Mouse (Mus musculus) myocyte (in vitro differentiated cells): Measurements from ENCODE around the gene Tmem200c. TPM values are rescaled to one million over a fixed set of nuclear protein-coding genes. Genes with fewer than 3 reads are reported as not detected.

ENCODE experiments used
- H3K27me3 ChIP-seq: one replicate; pipeline ENCODE4 v1.6.1; 2011; ENCODE audit not compliant: control insufficient read depth, insufficient read depth, insufficient read length
- H3K36me3 ChIP-seq: one replicate; pipeline ENCODE4 v1.6.1; 2011; ENCODE audit not compliant: control insufficient read depth, insufficient read depth
- H3K4me2 ChIP-seq: one replicate; pipeline ENCODE4 v1.6.1; 2011; ENCODE audit warnings: low read depth, control low read depth
- H3K4me3 ChIP-seq: one replicate; pipeline ENCODE4 v1.5.1; 2011; ENCODE audit warnings: mild to moderate bottlenecking, control low read depth, moderate library complexity
- H3K79me2 ChIP-seq: one replicate; pipeline ENCODE4 v1.6.1; 2011; ENCODE audit not compliant: control insufficient read depth, insufficient read depth
- H3ac ChIP-seq: one replicate; pipeline ENCODE4 v1.6.1; 2011; ENCODE audit not compliant: control insufficient read depth, insufficient read length
- CEBPB ChIP-seq: IDR thresholded peaks from 2 replicates; pipeline ENCODE4 v1.6.1; 2011; ENCODE audit warnings: mild to moderate bottlenecking, moderate library complexity; ENCODE audit not compliant: poor library complexity, insufficient read depth, severe bottlenecking
- E2F4 ChIP-seq: IDR thresholded peaks from one replicate; pipeline ENCODE4 v1.6.1; 2011; ENCODE audit warnings: mild to moderate bottlenecking, control low read depth, moderate library complexity; ENCODE audit not compliant: insufficient read depth
- MAX ChIP-seq: IDR thresholded peaks from one replicate; pipeline ENCODE4 v1.6.1; 2011; ENCODE audit warnings: low read depth, mild to moderate bottlenecking, control low read depth
- MYOD1 ChIP-seq, 3 experiments: IDR thresholded peaks; one replicate each; pipeline ENCODE4 v1.6.1; 2011; ENCODE audit warnings: control low read depth in 2 of 3, low read depth in 2 of 3, mild to moderate bottlenecking in 2 of 3, moderate library complexity in 1 of 3; ENCODE audit not compliant: insufficient read length in 2 of 3, control insufficient read depth in 1 of 3
- MYOG ChIP-seq, 3 experiments: IDR thresholded peaks; one replicate each; pipeline ENCODE4 v1.6.1; 2011; ENCODE audit warnings: control low read depth in 2 of 3, low read depth in 2 of 3, mild to moderate bottlenecking in 2 of 3; ENCODE audit not compliant: insufficient read length in 2 of 3, control insufficient read depth in 1 of 3, insufficient read depth in 1 of 3
- POLR2A ChIP-seq: IDR thresholded peaks from one replicate; pipeline ENCODE4 v1.6.1; 2011; ENCODE audit warnings: low read depth, mild to moderate bottlenecking, control low read depth, moderate library complexity; ENCODE audit not compliant: insufficient read length
- POLR2AphosphoS2 ChIP-seq: IDR thresholded peaks from one replicate; pipeline ENCODE4 v1.6.1; 2011; ENCODE audit warnings: low read depth, control low read depth; ENCODE audit not compliant: insufficient read length
- REST ChIP-seq: IDR thresholded peaks from one replicate; pipeline ENCODE4 v1.6.1; 2011; ENCODE audit warnings: mild to moderate bottlenecking, control low read depth, moderate library complexity; ENCODE audit not compliant: insufficient read depth, insufficient read length
- SRF ChIP-seq: IDR thresholded peaks from one replicate; pipeline ENCODE4 v1.6.1; 2011; ENCODE audit warnings: low read depth; ENCODE audit not compliant: control insufficient read depth, insufficient read length
- TCF12 ChIP-seq: IDR thresholded peaks from one replicate; pipeline ENCODE4 v1.6.1; 2011; ENCODE audit warnings: mild to moderate bottlenecking, control low read depth; ENCODE audit not compliant: poor library complexity, insufficient read depth, severe bottlenecking
- TCF3 ChIP-seq: IDR thresholded peaks from one replicate; pipeline ENCODE4 v1.6.1; 2011; ENCODE audit warnings: low read depth, control low read depth; ENCODE audit not compliant: insufficient read length
- USF1 ChIP-seq: IDR thresholded peaks from one replicate; pipeline ENCODE4 v1.6.1; 2011; ENCODE audit warnings: low read depth, mild to moderate bottlenecking, control low read depth, moderate library complexity
- polyA plus RNA-seq: library from polyadenylated mRNA; unstranded; fragments of >200 nt; fragmentation: generic; extraction: Trizol; gene quantifications from one replicate; pipeline ENCODE4 v1.2.1, GENCODE M21; 2012; ENCODE audit warnings: missing spikeins

Tmem200c gene
- polyA plus RNA-seq, 1 experiment: 0.34 TPM

- TF ChIP-seq MYOD1 (IDR thresholded peaks at IDR 0.05; ENCODE audit: control insufficient read depth in 1 of 3, insufficient read length in 2 of 3, low read depth in 2 of 3) (no peak), REST (no peak), USF1 (no peak), MYOG (IDR thresholded peaks at IDR 0.05; ENCODE audit: control insufficient read depth in 1 of 3, insufficient read depth in 1 of 3, insufficient read length in 2 of 3, low read depth in 2 of 3) (no peak), MAX (no peak), POLR2A (no peak), TCF12 (no peak), POLR2AphosphoS2 (no peak), E2F4 (no peak), TCF3 (no peak), CEBPB (no peak), SRF (no peak)
- H3K79me2 ChIP-seq: no peaks in the 10 kb centered on the region
- no peak overlapping the region for H3ac ChIP-seq
- no peak overlapping the region for H3K4me2 ChIP-seq
- H3K4me3 ChIP-seq: no peak overlapping the region
- no peaks in the 10 kb centered on the region for H3K36me3 ChIP-seq
- no peaks in the 10 kb centered on the region for H3K27me3 ChIP-seq
Observed at GRCm38 (mm10) chr17:68848739-68849138, 22.3 kb downstream of the Tmem200c start.

GRCm38 (mm10) chr17:68852171-68852966 is 25.9 kb downstream of the Tmem200c start:
- TF ChIP-seq POLR2A: no peak
- no peak for TF ChIP-seq TCF12
- TF ChIP-seq CEBPB: no peak
- no peak for TF ChIP-seq SRF
- TF ChIP-seq REST: no peak
- no peak for TF ChIP-seq MYOD1 (IDR thresholded peaks at IDR 0.05; ENCODE audit: control insufficient read depth in 1 of 3, insufficient read length in 2 of 3, low read depth in 2 of 3)
- TF ChIP-seq MYOG (IDR thresholded peaks at IDR 0.05; ENCODE audit: control insufficient read depth in 1 of 3, insufficient read depth in 1 of 3, insufficient read length in 2 of 3, low read depth in 2 of 3): no peak
- TF ChIP-seq POLR2AphosphoS2: no peak
- TF ChIP-seq USF1: no peak
- no peak for TF ChIP-seq MAX
- TF ChIP-seq TCF3: no peak
- TF ChIP-seq E2F4: no peak
- Histone ChIP-seq H3K4me3 (no peak overlapping the region), H3K27me3 (peaks cover 9% of the 10 kb centered on the region), H3K4me2 (no peak overlapping the region), H3K36me3 (no peaks in the 10 kb centered on the region), H3K79me2 (no peaks in the 10 kb centered on the region), H3ac (no peak overlapping the region)

GRCm38 (mm10) chr17:68864175-68864574 is 37.8 kb downstream of the Tmem200c start:
- TF ChIP-seq POLR2AphosphoS2 (no peak), USF1 (no peak), SRF (no peak), MYOG (IDR thresholded peaks at IDR 0.05; ENCODE audit: control insufficient read depth in 1 of 3, insufficient read depth in 1 of 3, insufficient read length in 2 of 3, low read depth in 2 of 3) (no peak), E2F4 (no peak), POLR2A (no peak), MYOD1 (IDR thresholded peaks at IDR 0.05; ENCODE audit: control insufficient read depth in 1 of 3, insufficient read length in 2 of 3, low read depth in 2 of 3) (no peak), TCF12 (no peak), REST (no peak), CEBPB (no peak), TCF3 (no peak), MAX (no peak)
- no peak overlapping the region for H3K4me2 ChIP-seq
- no peak overlapping the region for H3ac ChIP-seq
- H3K27me3 ChIP-seq: no peaks in the 10 kb centered on the region
- H3K79me2 ChIP-seq: no peaks in the 10 kb centered on the region
- no peak overlapping the region for H3K4me3 ChIP-seq
- no peaks in the 10 kb centered on the region for H3K36me3 ChIP-seq

- Histone ChIP-seq H3ac (no peak overlapping the region), H3K4me2 (no peak overlapping the region), H3K36me3 (no peaks in the 10 kb centered on the region), H3K79me2 (no peaks in the 10 kb centered on the region), H3K4me3 (no peak overlapping the region), H3K27me3 (no peaks in the 10 kb centered on the region)
- TF ChIP-seq TCF12: no peak
- no peak for TF ChIP-seq TCF3
- TF ChIP-seq MYOG (IDR thresholded peaks at IDR 0.05; ENCODE audit: control insufficient read depth in 1 of 3, insufficient read depth in 1 of 3, insufficient read length in 2 of 3, low read depth in 2 of 3): no peak
- no peak for TF ChIP-seq POLR2AphosphoS2
- TF ChIP-seq SRF: no peak
- TF ChIP-seq REST: no peak
- TF ChIP-seq CEBPB: no peak
- TF ChIP-seq MAX: no peak
- TF ChIP-seq POLR2A: no peak
- TF ChIP-seq MYOD1 (IDR thresholded peaks at IDR 0.05; ENCODE audit: control insufficient read depth in 1 of 3, insufficient read length in 2 of 3, low read depth in 2 of 3): no peak
- TF ChIP-seq E2F4: no peak
- TF ChIP-seq USF1: no peak
Observed at GRCm38 (mm10) chr17:68868439-68868838, 42.0 kb downstream of the Tmem200c start.
